Mouse (Mus musculus): ENCODE results near the gene Qtrt1.

GRCm38 (mm10) chr9:21409592-21410317, 1.9 kb upstream of the Qtrt1 start:
- no peak for TF ChIP-seq POLR2A (IDR thresholded peaks at IDR 0.05; ENCODE audit: control insufficient read depth, extremely low read depth, insufficient read depth, low read length, poor library complexity)
- no peak for TF ChIP-seq CTCF (IDR thresholded peaks at IDR 0.05; ENCODE audit: borderline replicate concordance, control insufficient read depth, extremely low read depth, insufficient read depth, low read length, poor library complexity)
